ENCODE assay signal across 27 mouse cellular contexts in genomic region chr13:59089016-59089415, GRCm38 (mm10).
DNase-seq lines count a peak whose midpoint lies in the region; ATAC-seq and TF ChIP-seq lines count a peak whose summit lies in the region.
"Had no signal": no experiment of that assay in that cellular context is flagged by ENCODE, and none has a peak within 500 bp of the region (broad histone marks: within the 10 kb centered on the region; RNA-seq: fewer than 3 reads in every experiment).

No protein-coding gene starts in this region.

- no peak for ATAC-seq in hindbrain, embryonic 13.5 days (ENCODE audit: low FRiP score)
- ATAC-seq in hindbrain, embryonic 11.5 days (ENCODE audit: low FRiP score), result no peak
- ATAC-seq in neural tube, embryonic 13.5 days (ENCODE audit: low read depth), result no peak
- ATAC-seq: forebrain, postnatal 0 days; intestine, postnatal 0 days; liver, embryonic 12.5 days; liver, postnatal 0 days had no signal

- H3K4me1 ChIP-seq in hindbrain, embryonic 13.5 days (replicated peaks), result peaks cover 64% of the 10 kb centered on the region
- H3K4me1 ChIP-seq in hindbrain, embryonic 11.5 days (replicated peaks; ENCODE audit: control insufficient read depth, insufficient read depth, low read length), result peaks cover 9% of the 10 kb centered on the region; the same call in 1 of the 2 replicates
- H3K4me1 ChIP-seq in neural tube, embryonic 13.5 days (replicated peaks), result peaks cover 58% of the 10 kb centered on the region
- H3K4me1 ChIP-seq: liver, embryonic 12.5 days; megakaryocyte, embryonic 14.5 days had no signal

- no peak overlapping the region for H3K4me3 ChIP-seq in hindbrain, embryonic 13.5 days
- no peak overlapping the region for H3K4me3 ChIP-seq in hindbrain, embryonic 11.5 days (ENCODE audit: low read depth, low read length)
- H3K4me3 ChIP-seq in layer of hippocampus, adult 2 months, result no peak overlapping the region
- H3K4me3 ChIP-seq in neural tube, embryonic 13.5 days, result no peak overlapping the region
- H3K4me3 ChIP-seq: embryonic facial prominence, embryonic 13.5 days; forebrain, embryonic 10.5 days; hindbrain, embryonic 10.5 days; kidney, embryonic 15.5 days; liver, embryonic 12.5 days; megakaryocyte, embryonic 14.5 days; neural tube, embryonic 15.5 days had no signal

- H3K9me3 ChIP-seq in hindbrain, embryonic 13.5 days, result no peaks in the 10 kb centered on the region
- no peaks in the 10 kb centered on the region for H3K9me3 ChIP-seq in hindbrain, embryonic 11.5 days (ENCODE audit: control insufficient read depth, low read length)
- no peaks in the 10 kb centered on the region for H3K9me3 ChIP-seq in neural tube, embryonic 13.5 days
- H3K9me3 ChIP-seq: embryonic facial prominence, embryonic 13.5 days; forebrain, embryonic 10.5 days; hindbrain, embryonic 10.5 days; kidney, embryonic 15.5 days; liver, embryonic 12.5 days; neural tube, embryonic 15.5 days had no signal

- H3K36me3 ChIP-seq in hindbrain, embryonic 13.5 days, result no peaks in the 10 kb centered on the region
- H3K36me3 ChIP-seq in hindbrain, embryonic 11.5 days (ENCODE audit: control insufficient read depth, insufficient read depth, low read length), result no peaks in the 10 kb centered on the region
- H3K36me3 ChIP-seq in neural tube, embryonic 13.5 days, result no peaks in the 10 kb centered on the region
- H3K36me3 ChIP-seq: embryonic facial prominence, embryonic 13.5 days; forebrain, embryonic 10.5 days; hindbrain, embryonic 10.5 days; kidney, embryonic 15.5 days; liver, embryonic 12.5 days; neural tube, embryonic 15.5 days had no signal

- no peaks in the 10 kb centered on the region for H3K27me3 ChIP-seq in hindbrain, embryonic 13.5 days
- no peaks in the 10 kb centered on the region for H3K27me3 ChIP-seq in hindbrain, embryonic 11.5 days (ENCODE audit: control insufficient read depth, insufficient read depth, low read length)
- no peaks in the 10 kb centered on the region for H3K27me3 ChIP-seq in neural tube, embryonic 13.5 days
- H3K27me3 ChIP-seq: embryonic facial prominence, embryonic 13.5 days; kidney, embryonic 15.5 days; liver, embryonic 12.5 days; megakaryocyte, embryonic 14.5 days; neural tube, embryonic 15.5 days had no signal

- 62% methylated on average over 4 of the region's 4 CpGs for WGBS in hindbrain, embryonic 13.5 days
- WGBS in hindbrain, embryonic 11.5 days, result 87% methylated on average over 4 of the region's 4 CpGs
- 42% methylated on average over 4 of the region's 4 CpGs for WGBS in neural tube, embryonic 13.5 days

- no peak for DNase-seq in hindbrain, embryonic 11.5 days (ENCODE audit: low spot score)
- no peak for DNase-seq in layer of hippocampus, adult 2 months (ENCODE audit: low spot score in 2 of 2)
- no peak for DNase-seq in layer of hippocampus, postnatal 14 days (ENCODE audit: low spot score in 2 of 2)
- DNase-seq in neural tube, embryonic 10.5 days (ENCODE audit: extremely low spot score, low spot score), result no peak
- DNase-seq: adrenal gland, postnatal 25 days; B cell, adult 2 months; cerebellum, adult 18-20 months; cerebellum, postnatal 10 days; forebrain, postnatal 0 days; gastrocnemius, postnatal 25 days; heart, adult 11 months; left cerebral cortex, postnatal 4 days; liver, postnatal 0 days; lung, postnatal 4 days; retina, postnatal 1 day; right cerebral cortex, postnatal 14 days had no signal

- no peak for TF ChIP-seq CTCF in layer of hippocampus, adult 2 months (conservative IDR thresholded peaks at IDR 0.05)

- H3K4me2 ChIP-seq in hindbrain, embryonic 13.5 days, result no peak overlapping the region
- H3K4me2 ChIP-seq in hindbrain, embryonic 11.5 days (replicated peaks; ENCODE audit: low read depth, low read length), result no peak overlapping the region
- H3K4me2 ChIP-seq in neural tube, embryonic 13.5 days, result no peak overlapping the region
- H3K4me2 ChIP-seq: embryonic facial prominence, embryonic 13.5 days; heart, embryonic 11.5 days; kidney, embryonic 15.5 days; liver, embryonic 12.5 days; neural tube, embryonic 15.5 days had no signal

- no peak overlapping the region for H3K9ac ChIP-seq in hindbrain, embryonic 13.5 days
- H3K9ac ChIP-seq in hindbrain, embryonic 11.5 days (ENCODE audit: low read depth, low read length), result no peak overlapping the region
- no peak overlapping the region for H3K9ac ChIP-seq in neural tube, embryonic 13.5 days
- H3K9ac ChIP-seq: embryonic facial prominence, embryonic 13.5 days; forebrain, postnatal 0 days; kidney, embryonic 15.5 days; liver, embryonic 12.5 days; liver, postnatal 0 days; neural tube, embryonic 15.5 days had no signal

- H3K27ac ChIP-seq in hindbrain, embryonic 13.5 days, result peak overlapping the region; percentile 37; the same call in 1 of the 2 replicates
- H3K27ac ChIP-seq in hindbrain, embryonic 11.5 days (ENCODE audit: low read depth, low read length), result no peak overlapping the region
- H3K27ac ChIP-seq in layer of hippocampus, adult 2 months, result peak overlapping the region; percentile 32; the same call in 1 of the 2 replicates
- 0 out of 2 replicates have a peak overlapping the region, but pooled peaks have one; percentile 33 for H3K27ac ChIP-seq in neural tube, embryonic 13.5 days (replicated peaks)
- H3K27ac ChIP-seq: embryonic facial prominence, embryonic 13.5 days; forebrain, embryonic 10.5 days; hindbrain, embryonic 10.5 days; kidney, embryonic 15.5 days; liver, embryonic 12.5 days had no signal
